Mouse (Mus musculus): Measurements from ENCODE around the gene 3110001I22Rik.
"Not testable (repeated sequence)": the region's sequence is repeated elsewhere in the genome, so short reads cannot be mapped to it uniquely, and the experiment has no call there.

GRCm38 (mm10) chr16:13638198-13638597 lies 33.5 kb upstream of the 3110001I22Rik start:
- not testable (repeated sequence) for TF ChIP-seq TAL1 (IDR thresholded peaks at IDR 0.05; ENCODE audit: low read length); NRF1 (IDR thresholded peaks at IDR 0.05; ENCODE audit: insufficient read depth, low read depth, low read length, poor library complexity, severe bottlenecking); JUND (IDR thresholded peaks at IDR 0.05; ENCODE audit: low read depth, low read length); POLR2A (IDR thresholded peaks at IDR 0.05; ENCODE audit: control insufficient read depth in 1 of 2, insufficient read depth in 1 of 2, low read depth in 1 of 2, low read length in 2 of 2, poor library complexity in 1 of 2); GATA1 (IDR thresholded peaks at IDR 0.05; ENCODE audit: low read depth, low read length)
- peak in 2 of 3 experiments; percentile 15 to 65; a peak in 4 of 6 replicates for TF ChIP-seq CTCF (IDR thresholded peaks at IDR 0.05 in 2 of 3, conservative IDR thresholded peaks at IDR 0.05 in 1 of 3; ENCODE audit: control insufficient read depth in 1 of 3, insufficient read depth in 1 of 3, low read depth in 2 of 3, low read length in 3 of 3, poor library complexity in 1 of 3, severe bottlenecking in 1 of 3)
- peak; percentile 5 for TF ChIP-seq RAD21 (IDR thresholded peaks at IDR 0.05; ENCODE audit: low read depth, low read length)

All from MEL (cell line).